Mouse (Mus musculus) MEL (cell line): Measurements from ENCODE around the gene Rbsn.

Experiments
- CHD1 ChIP-seq: IDR thresholded peaks from 2 replicates; pipeline ENCODE4 v1.6.1; 2012; ENCODE audit warnings: low read depth, mild to moderate bottlenecking, inconsistent platforms, low read length, improper control_type of control experiment
- CTCF ChIP-seq, 3 experiments: IDR thresholded peaks in 2 of 3; conservative IDR thresholded peaks in 1 of 3; 2 replicates each; pipeline ENCODE4 v1.5.1; 2011 to 2012; ENCODE audit warnings: low read length in 3 of 3, low read depth in 2 of 3, mild to moderate bottlenecking in 2 of 3, improper control_type of control experiment in 1 of 3, inconsistent platforms in 1 of 3, mixed read lengths in 1 of 3, moderate library complexity in 1 of 3; ENCODE audit not compliant: control insufficient read depth in 1 of 3, insufficient read depth in 1 of 3, poor library complexity in 1 of 3, severe bottlenecking in 1 of 3
- E2F4 ChIP-seq: IDR thresholded peaks from 2 replicates; pipeline ENCODE4 v1.6.1; 2011; ENCODE audit warnings: low read depth, low read length, improper control_type of control experiment, borderline replicate concordance
- EP300 ChIP-seq, 2 experiments: IDR thresholded peaks; 2 replicates each; pipeline ENCODE4 v1.6.1; 2011; ENCODE audit warnings: improper control_type of control experiment in 2 of 2, low read length in 2 of 2, low read depth in 1 of 2, mild to moderate bottlenecking in 1 of 2
- MYB ChIP-seq: IDR thresholded peaks from 2 replicates; pipeline ENCODE4 v1.6.1; 2011; ENCODE audit warnings: mild to moderate bottlenecking, low read depth, low read length, improper control_type of control experiment
- NRF1 ChIP-seq: IDR thresholded peaks from 2 replicates; pipeline ENCODE4 v1.6.1; 2014; ENCODE audit warnings: low read depth, mild to moderate bottlenecking, inconsistent platforms, low read length, improper control_type of control experiment, moderate library complexity; ENCODE audit not compliant: poor library complexity, insufficient read depth, severe bottlenecking
- POLR2A ChIP-seq, 2 experiments: IDR thresholded peaks; 2 replicates each; pipeline ENCODE4 v1.6.1; 2011 to 2012; ENCODE audit warnings: low read length in 2 of 2, mild to moderate bottlenecking in 2 of 2, control low read depth in 1 of 2, improper control_type of control experiment in 1 of 2, low read depth in 1 of 2, moderate library complexity in 1 of 2; ENCODE audit not compliant: control insufficient read depth in 1 of 2, insufficient read depth in 1 of 2, poor library complexity in 1 of 2
- POLR2AphosphoS5 ChIP-seq: IDR thresholded peaks from 2 replicates; pipeline ENCODE4 v1.6.1; 2012; ENCODE audit warnings: low read depth, borderline replicate concordance, mild to moderate bottlenecking, inconsistent platforms, low read length, moderate library complexity, mixed read lengths
- RCOR1 ChIP-seq: IDR thresholded peaks from 2 replicates; pipeline ENCODE4 v1.6.1; 2012; ENCODE audit warnings: low read depth, mild to moderate bottlenecking, inconsistent platforms, low read length, improper control_type of control experiment
- UBTF ChIP-seq: IDR thresholded peaks from 2 replicates; pipeline ENCODE4 v1.6.1; 2012; ENCODE audit warnings: low read depth, mild to moderate bottlenecking, inconsistent platforms, low read length, improper control_type of control experiment, moderate library complexity, borderline replicate concordance; ENCODE audit not compliant: insufficient read depth
- ZC3H11A ChIP-seq: IDR thresholded peaks from 2 replicates; pipeline ENCODE4 v1.6.1; 2012; ENCODE audit warnings: low read depth, mild to moderate bottlenecking, inconsistent platforms, low read length, improper control_type of control experiment

GRCm38 (mm10) chr6:92222021-92222420 is 7.3 kb upstream of the Rbsn start:
- TF ChIP-seq UBTF: no peak
- TF ChIP-seq EP300 (IDR thresholded peaks at IDR 0.05; ENCODE audit: low read depth in 1 of 2, low read length in 2 of 2): no peak
- TF ChIP-seq POLR2AphosphoS5: no peak
- no peak for TF ChIP-seq CHD1
- no peak for TF ChIP-seq CTCF (IDR thresholded peaks at IDR 0.05 in 2 of 3, conservative IDR thresholded peaks at IDR 0.05 in 1 of 3; ENCODE audit: control insufficient read depth in 1 of 3, insufficient read depth in 1 of 3, low read depth in 2 of 3, low read length in 3 of 3, poor library complexity in 1 of 3, severe bottlenecking in 1 of 3)
- no peak for TF ChIP-seq MYB
- no peak for TF ChIP-seq E2F4
- no peak for TF ChIP-seq ZC3H11A
- no peak for TF ChIP-seq POLR2A (IDR thresholded peaks at IDR 0.05; ENCODE audit: control insufficient read depth in 1 of 2, insufficient read depth in 1 of 2, low read depth in 1 of 2, low read length in 2 of 2, poor library complexity in 1 of 2)
- no peak for TF ChIP-seq RCOR1
- no peak for TF ChIP-seq NRF1
